Mouse (Mus musculus) stomach, postnatal 0 days (tissue): Measurements from ENCODE around the gene Usp46.

Experiments used
- CTCF ChIP-seq: IDR thresholded peaks from 2 replicates; pipeline ENCODE4 v1.5.1; 2016; ENCODE audit warnings: antibody characterized with exemption, low read depth, mild to moderate bottlenecking, moderate library complexity
- EP300 ChIP-seq: optimal IDR thresholded peaks from 2 replicates; pipeline ENCODE3; 2016; ENCODE audit warnings: antibody characterized with exemption

- TF ChIP-seq CTCF: no peak
- no peak for TF ChIP-seq EP300
Observed at GRCm38 (mm10) chr5:73955691-73956090, 112.5 kb downstream of the Usp46 start.
